Mouse (Mus musculus): Measurements from ENCODE around the gene Rgn. TPM values are rescaled to one million over a fixed set of nuclear protein-coding genes. Genes with fewer than 3 reads are reported as not detected.

Gene Rgn
- polyA plus RNA-seq (2012; rRNA removed), result 288 and 463 TPM in 2 replicates

GRCm38 (mm10) chrX:20549532-20549931, at the start of gene Rgn:
Gene Rgn (plus strand): TSS chrX:20549787.

Other genes starting within 250 kb of the Rgn start
- gene Rp2, start 185.3 kb upstream of the Rgn start, polyA plus RNA-seq (2012; rRNA removed), result 7.0 and 7.1 TPM in 2 replicates
- gene Jade3, start 124.1 kb upstream of the Rgn start, polyA plus RNA-seq (2012; rRNA removed), result 1.8 TPM in 2 replicates
- gene Rbm10, start 67.7 kb downstream of the Rgn start, polyA plus RNA-seq (2012; rRNA removed), result 19.5 and 19.8 TPM in 2 replicates
- 141 and 146 TPM in 2 replicates for gene Ndufb11, start 67.8 kb downstream of the Rgn start, polyA plus RNA-seq (2012; rRNA removed)
- 72.0 and 81.3 TPM in 2 replicates for gene Uba1, start 108.5 kb downstream of the Rgn start, polyA plus RNA-seq (2012; rRNA removed)
- 40.4 and 44.9 TPM in 2 replicates for gene Cdk16, start 138.2 kb downstream of the Rgn start, polyA plus RNA-seq (2012; rRNA removed)
- 4.0 and 4.3 TPM in 2 replicates for gene Usp11, start 154.1 kb downstream of the Rgn start, polyA plus RNA-seq (2012; rRNA removed)
- gene Araf, start 248.0 kb downstream of the Rgn start, polyA plus RNA-seq (2012; rRNA removed), result 49.0 and 57.7 TPM in 2 replicates